Mouse (Mus musculus) adrenal gland, postnatal 10 days (tissue): ENCODE results near the gene Gdpd5. TPM values are rescaled to one million over a fixed set of nuclear protein-coding genes. Genes with fewer than 3 reads are reported as not detected.
A peak's percentile ranks its signal among the peaks of the same experiment; 100 is the strongest.

Experiments
- DNase-seq: peaks from one replicate; pipeline ENCODE4 v3.0.0; 2021; ENCODE audit warnings: mixed read lengths
- long read RNA-seq, 2 experiments: library from polyadenylated mRNA; stranded (forward); transcript quantifications; one replicate each; pipeline ENCODE4 v2.0.0; 2021
- total RNA-seq, 2 experiments: library from RNA; stranded (reverse); gene quantifications; 2 replicates each; pipeline ENCODE4 v1.2.3; 2021

Gene Gdpd5
- total RNA-seq, result 10 to 100 TPM; 11.5 to 16.6 TPM
- long read RNA-seq, experiment 1, full-length matches to known transcripts, result 7 of 26 reads
- long read RNA-seq, experiment 1, partial matches to known transcripts, result 13 of 26 reads
- long read RNA-seq, experiment 1, other reads (novel, unspliced or antisense), result 6 of 26 reads
- long read RNA-seq, experiment 2, full-length matches to known transcripts, result 13 of 26 reads
- long read RNA-seq, experiment 2, partial matches to known transcripts, result 4 of 26 reads
- long read RNA-seq, experiment 2, other reads (novel, unspliced or antisense), result 9 of 26 reads

DNA sequence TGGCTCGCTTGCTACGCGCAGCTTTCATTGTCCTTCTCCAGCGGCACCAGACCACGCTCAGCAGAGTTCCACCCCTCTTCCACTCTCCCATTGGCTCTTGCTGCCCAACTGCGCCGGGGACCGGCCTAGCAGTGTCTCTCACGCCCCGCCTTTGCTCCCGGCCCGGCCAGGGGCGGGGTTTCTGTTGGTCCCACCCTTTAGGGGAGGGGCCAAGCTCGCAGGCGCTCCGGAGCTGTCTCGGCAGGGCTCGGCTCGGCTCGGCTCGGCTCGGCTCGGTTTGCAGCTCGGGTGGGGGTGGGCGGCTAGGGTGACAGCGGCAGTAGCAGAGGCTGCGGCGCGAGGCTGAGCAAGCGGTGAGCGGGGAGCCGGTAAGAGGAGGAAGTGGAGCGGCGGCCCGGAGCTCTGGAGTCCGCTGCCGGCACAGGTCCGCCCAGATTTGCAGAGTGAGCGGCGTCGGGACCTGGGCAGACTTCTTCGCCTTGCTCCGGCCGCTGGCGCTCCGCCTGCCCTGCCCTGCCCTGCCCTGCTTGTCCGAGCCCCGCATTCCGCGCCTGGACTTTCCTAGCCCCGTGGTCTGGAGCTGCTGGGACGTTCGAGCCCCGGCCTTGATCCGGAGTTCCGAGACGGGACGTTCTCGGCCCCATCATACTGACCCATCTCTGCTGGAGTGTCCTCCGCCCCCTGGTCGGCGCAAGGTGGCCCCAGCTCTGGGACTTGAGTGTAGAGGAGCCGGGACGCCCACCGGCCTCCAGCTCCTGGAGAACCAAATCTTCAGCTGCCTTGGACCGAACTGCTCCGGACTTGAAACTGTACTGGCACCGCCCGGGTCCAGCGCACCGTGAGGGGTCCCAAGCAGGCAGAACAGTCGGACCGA lies at the start of gene Gdpd5:
TSS of gene Gdpd5 (plus strand) at position 201 of the 874 bp plus-strand sequence.
- DNase-seq, result peak; percentile 100

DNA sequence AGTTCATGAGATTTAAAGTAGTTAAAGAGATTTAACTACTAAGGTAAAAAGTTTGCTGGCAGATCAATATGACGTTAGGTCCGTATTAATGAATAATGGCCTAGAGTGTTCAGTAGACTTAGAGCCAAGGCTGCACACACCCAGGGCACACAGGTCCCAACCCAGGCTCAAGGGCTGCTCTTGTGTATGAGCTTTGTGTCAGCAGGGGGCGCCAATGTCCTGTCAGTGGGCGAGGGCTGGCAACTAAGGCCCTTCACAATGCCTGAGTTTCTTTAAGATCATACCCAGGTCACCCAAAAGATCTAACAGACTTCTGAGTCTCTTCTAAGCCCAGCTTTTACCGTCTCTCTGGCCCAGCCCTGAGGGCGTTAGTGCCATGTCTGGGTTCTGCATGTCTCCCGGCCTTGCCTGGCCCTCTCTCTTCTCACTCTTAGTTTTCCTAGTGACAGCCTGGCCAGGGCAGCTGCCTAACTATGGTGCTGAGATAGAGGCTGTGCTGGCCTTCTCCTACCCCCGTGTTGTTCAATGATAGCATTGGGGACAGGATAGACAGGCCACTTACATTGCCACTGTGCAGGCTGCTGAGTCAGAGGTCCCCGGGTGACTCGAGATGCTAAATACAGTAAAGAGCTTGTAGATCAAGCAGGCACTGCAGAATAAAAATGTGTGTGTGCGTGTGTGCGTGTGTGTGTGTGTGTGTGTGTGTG lies 48.3 kb upstream of the Gdpd5 start:
- DNase-seq, result peak; percentile 94

DNA sequence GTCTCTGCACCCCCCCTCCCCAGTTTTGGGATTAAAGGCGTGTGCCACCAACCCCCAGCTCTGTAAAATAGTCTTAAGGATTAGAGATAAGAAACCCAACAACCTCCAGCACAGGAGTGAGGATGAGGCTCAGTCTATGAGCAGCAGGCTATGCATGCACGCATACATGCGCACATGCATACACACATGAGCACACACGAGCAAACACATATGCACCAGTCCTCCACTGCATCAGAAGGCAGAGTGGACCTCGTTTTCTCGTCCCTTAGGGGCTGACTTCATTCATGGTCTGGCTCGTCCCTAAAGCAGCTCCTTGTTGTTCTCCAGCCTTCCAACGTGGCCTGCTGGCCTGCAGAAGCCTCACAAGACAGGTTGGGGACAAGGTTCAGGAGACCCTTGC lies 40.5 kb upstream of the Gdpd5 start:
- no peak for DNase-seq

DNA sequence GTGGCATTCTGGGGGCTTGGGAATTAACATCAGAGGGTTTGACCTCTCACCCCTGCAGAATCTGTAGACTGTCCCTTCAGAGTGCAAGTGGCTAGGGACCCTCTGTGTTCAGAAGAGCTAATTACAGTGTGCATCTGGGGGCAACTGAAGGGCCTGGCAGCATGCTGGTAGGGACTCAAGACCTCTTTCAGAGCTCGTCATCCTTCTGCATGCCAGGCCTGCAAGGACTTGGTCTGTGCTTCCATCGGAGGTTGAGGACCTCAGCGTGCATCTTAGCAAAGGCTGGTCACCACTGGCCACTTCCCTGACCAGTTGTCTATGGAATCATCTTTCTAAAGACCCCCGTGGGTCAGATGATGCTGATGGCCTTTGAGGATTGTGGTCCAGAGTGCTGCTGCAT lies 37.6 kb upstream of the Gdpd5 start:
- DNase-seq, result no peak

DNA sequence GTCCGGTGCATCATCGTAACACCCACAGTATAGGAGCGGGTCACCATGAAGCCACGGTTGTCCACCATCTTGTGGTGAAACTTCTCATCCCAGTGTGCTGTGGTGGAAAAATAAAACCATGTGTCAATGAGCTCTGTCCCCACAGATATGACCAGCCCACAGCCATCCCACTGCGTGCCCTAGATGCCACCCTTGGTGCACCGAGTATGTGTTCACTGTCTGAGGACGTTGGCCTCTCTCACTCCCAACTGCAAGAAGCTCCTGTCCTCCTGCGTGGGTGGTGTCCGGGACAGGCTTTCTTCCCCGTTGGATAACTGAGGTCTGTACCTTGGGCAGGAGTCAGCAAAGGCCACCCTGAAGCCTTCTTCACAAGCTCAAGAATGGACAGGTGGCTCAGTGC lies 33.9 kb upstream of the Gdpd5 start:
- DNase-seq, result no peak

DNA sequence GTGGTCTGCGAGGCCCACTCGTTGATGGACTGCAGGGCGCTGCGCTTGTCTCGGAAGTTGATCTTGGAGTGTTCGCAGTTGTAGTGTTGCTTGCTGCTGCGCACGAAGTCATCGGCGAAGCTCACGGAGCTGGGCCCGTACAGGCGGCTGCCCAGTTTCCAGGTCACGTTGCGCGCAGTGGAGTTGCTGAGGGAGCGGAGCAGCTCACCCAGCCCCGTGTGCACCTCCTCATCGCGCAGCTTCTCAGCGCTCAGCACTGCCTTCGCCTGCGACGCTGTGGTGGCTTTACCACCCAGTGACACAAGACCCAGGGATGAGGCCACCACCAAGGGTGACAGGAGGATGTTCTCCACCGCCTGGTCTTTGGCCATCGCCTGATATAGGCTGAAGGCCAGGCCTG lies 32.3 kb upstream of the Gdpd5 start:
- no peak for DNase-seq

DNA sequence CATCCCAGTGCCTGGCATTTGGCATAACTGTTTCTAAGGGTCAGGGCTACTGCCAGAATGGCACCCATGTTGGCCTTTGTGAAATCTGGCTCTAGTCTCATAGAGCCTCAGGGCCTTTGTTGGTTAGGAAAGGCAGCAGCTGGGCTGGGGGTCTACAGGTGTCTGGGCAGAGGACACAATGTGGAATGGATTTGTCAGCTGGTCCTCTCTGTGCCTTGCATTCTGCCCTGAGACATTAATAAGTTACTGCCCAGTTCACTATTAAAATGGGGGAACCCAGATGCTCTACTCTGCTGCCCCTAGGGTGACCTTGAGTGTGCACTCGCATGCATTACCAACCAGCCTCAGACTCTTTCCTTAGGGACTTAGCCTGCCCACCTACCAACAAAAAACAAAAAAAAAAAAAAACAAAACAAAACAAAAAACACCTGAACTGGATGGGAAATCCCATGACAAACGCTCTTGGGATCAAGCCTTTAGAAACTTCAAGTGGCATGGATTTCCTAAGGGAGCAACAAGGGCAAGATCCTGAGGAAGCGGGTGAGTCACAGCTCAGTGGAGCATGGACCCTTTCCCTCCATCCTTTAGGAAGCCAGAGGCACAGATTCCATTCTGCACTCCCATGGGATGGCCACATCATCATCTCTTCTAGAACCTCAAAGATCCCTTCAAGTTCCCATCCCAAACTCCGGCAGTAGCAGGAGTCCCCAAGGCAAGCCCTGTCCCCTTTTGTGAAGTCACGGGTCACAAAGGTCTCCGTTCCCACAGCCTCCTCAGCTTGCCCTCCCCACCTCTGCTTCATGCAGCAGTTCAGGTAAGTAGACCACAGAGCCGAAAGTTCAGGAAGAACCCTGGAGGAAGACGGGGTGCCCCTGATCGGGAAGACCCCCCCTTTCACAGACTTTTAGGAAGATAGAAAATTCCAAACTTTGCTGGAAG lies 31.2 kb upstream of the Gdpd5 start:
- no peak for DNase-seq

DNA sequence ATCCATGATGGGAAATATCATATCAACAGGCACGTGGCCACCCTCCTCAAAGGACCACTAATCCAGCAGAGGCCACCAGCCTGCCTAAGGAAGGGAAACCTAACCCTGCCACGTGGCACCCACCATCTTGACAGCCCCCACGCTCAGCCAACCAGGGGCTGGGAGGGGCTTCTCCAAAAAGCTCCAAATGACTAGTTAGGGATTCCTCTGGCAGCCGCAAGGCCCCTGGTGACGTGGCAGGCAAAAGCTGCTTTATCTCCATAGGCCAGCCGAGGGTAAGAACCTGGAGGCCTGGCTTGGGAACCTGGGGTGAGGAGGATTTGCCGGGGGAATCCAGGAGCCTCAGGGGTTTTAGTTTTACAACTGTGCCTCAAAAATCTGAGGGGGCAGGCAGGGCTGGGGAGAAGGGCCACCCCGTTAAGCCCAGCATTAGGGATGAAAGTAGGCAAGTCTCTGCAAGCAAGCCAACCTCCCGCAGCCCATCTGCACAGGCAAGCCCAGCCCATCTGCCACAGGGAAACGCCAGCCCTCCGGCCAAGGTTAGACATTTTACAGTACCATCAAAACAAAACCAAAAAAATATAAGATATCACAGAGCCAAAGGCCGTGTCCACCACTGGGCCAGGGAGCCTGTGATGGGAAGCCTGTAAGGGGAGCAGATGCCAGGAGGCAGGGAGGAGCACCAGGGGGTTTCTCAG lies 30.0 kb upstream of the Gdpd5 start:
- DNase-seq, result peak; percentile 51

DNA sequence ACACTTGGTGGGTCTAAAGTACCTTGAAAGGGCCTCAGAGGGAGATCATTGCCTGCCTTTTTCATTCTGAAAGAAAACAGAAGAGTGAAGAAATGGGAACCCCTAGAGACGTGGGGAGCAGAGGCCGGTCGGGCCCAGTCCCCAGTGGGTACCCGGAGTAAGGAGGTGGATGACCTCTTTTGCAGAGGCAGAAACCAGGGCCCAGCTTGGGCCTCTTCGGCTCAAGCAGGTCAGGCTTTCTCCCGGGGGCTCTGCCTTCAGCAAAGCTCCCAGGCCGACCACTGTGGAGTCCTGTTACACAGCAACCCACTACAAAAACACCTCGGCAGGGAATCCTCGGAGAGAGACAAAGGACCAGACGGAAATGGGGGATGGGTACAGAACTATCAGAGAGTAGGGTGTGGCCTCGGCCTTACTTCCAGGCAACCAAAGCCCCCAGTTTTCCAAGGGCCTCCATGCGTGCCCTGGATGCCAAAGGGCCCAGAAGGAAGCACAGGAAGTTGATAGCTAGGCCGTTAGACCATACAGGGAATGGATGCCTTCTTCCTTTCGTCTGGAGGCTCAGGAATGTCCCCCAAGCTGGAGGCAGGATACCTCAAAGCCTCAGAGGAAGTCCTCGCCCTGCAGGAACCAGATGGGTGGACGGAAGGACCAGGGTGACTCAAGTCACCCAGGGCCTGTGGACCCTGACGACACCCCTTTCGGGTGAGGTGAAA lies 29.3 kb upstream of the Gdpd5 start:
- peak; percentile 47 for DNase-seq

DNA sequence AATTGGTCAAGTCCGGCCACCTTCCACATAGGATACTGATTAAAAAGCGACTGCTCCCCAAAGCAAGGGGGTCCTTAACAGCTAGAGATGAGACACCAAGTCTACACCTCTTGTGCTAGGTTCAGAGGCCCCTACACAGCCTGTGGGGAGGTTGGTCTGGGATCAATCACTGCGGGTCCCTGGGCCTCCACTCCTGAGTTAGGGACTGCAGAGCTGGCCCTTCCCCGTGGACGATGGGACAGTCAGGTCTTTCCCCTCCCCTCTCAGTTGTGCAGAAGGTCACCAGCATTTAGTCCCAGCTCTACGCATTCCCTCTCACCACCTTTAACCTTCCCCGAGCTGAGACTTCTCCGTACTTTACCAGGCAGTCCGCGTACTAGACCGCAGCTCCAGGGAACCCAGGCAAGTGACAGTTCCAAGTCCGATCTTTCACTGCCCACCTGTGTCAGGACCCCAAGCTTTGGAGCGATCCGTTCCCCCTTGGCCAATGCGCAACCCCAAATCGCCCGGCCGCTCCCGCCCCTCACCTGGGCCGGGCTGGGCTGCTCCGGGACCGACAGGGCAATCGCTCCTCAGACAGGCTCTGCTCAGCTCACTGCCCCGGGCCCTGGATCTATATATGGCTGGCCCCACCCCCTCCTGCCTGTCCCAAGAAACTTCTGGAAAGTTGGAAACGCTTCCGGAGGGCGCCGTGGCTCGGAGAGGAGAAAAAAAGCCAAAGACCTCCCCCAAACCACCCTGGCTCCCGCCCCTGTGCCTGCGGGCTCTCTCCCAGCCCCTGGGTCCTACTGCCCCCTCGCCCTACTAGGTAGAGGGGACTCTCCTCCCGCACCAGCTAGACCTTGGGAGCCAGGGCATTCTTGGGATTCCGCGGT lies 28.5 kb upstream of the Gdpd5 start, which contains the start of gene Serpinh1:
TSS of gene Serpinh1 (minus strand) at position 714 of the 875 bp plus-strand sequence.
- peak; percentile 92 for DNase-seq

DNA sequence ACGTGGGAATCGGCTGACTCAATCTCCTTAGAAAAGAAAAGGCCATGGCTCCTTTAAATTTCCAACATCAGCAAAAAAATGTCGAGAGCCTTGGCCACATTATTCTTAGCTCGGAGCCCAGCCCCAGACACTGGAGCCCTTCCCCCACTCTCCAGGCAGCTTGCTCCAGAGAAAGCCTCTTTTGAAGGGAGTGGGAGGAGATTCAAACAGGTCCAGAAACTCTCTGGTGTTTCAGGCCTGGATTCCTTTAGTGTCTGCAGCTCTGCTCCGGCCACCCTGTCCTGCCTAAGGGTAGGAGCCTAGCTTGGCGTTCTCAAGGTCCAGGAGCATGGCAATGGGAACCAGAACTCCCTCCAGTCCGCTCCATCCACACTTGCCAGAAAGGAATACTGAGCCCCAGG lies 25.5 kb upstream of the Gdpd5 start:
- DNase-seq, result peak; percentile 87

DNA sequence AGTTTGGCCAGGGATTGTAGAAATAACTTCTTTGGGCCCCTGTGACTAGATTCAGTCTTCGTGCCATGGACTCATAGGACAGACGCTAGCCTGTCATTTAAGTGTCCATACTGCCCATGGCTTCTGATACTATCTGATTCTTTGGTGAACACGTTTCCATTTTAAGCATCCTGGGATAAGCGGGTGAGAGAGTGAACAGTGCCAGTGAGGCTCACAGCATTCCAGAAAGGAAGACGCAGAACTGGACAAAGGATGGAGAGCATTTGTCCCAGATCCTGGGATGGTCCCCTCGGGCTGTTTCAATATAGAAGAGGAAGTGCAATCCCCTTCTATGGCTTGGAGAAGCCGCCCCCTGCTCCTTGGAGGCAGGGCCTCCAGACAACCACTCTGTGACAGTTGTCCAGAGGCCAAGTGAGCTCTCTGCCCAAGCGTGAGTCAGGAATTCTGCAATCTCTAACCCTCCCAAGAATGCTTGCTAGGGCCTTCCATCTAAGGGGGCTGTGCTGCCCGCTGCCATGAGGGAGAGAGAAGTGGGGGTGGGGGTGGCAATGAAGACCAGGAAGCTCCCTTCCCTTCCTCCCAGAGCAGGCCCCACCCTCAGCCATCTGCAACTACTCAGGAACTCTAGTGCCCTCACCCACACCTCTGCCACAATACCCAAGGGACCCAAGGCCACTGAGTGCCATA lies 24.8 kb upstream of the Gdpd5 start:
- peak; percentile 70 for DNase-seq

DNA sequence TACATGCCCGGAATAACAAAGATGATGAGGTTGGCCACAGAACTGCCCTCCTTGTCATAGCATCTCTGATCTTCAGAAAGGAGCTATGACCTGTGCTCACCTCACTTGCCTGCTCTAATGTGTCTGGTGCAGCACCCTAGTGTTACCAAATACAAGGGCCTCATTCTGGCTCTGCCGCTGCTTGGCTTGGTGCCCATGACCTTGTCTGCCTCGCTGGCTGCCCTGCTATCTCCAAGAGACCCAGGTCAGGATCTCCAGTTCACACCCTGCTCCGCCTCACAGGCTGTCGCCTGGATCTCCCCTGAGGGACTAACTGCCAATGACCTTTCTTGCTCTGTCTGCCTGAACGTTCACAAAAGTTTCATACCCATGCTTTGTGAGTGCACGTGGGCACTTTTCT lies 24.0 kb upstream of the Gdpd5 start:
- DNase-seq, result peak; percentile 91

DNA sequence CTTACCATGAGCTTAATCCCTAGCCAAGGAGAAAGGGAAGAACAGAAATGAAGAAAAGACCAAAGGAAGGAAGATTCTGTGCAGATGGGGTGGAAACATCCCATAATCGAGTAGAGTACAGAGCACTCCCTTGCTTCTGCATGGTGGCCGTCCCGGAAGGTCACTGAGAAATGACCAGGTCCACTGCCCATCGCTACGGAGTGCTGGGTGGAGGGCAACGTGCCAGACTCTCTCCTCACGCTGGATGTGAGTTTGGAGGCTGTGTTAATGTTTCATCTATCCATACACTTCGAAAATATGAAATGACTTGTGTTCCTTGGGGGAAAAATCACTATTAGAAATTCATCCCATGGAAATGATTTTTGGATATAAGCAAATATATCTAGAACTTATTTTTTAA lies 22.8 kb upstream of the Gdpd5 start:
- DNase-seq, result no peak

DNA sequence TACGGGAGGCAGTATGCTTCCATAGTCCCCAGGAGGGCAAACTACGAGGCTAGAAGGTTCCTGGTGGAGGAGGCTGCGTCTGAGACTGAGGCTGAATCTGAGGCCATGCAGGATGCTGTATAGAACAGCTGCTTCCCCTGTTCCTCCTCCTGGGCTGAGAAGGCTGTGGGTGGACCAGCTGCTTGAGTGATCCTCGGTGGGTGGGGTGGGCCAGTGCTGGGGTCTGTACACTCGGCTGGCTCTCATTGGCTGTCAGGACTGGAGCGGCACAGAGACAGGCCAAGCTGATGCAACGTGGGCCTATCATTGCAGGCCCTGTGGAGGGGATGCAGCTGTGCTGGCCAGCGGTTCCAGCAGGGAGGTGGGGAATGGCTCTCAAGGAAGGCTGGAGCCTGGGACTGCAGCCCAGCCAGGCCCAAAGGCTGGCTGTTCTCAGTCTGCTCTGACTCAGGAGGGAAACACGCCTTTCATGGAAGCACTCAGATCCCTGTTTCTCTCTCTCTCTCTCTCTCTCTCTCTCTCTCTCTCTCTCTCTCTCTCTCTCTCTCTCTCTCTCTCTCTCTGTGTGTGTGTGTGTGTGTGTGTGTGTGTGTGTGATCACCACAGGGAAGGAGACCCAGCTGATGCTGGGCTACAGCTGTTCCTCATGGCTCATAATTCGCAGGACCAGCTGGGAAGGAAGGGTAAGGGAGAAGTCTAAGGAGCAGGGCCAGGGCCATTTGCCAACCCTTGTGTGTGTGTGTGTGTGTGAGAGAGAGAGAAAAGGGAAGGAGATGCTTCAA lies 21.0 kb upstream of the Gdpd5 start:
- DNase-seq, result peak; percentile 75

DNA sequence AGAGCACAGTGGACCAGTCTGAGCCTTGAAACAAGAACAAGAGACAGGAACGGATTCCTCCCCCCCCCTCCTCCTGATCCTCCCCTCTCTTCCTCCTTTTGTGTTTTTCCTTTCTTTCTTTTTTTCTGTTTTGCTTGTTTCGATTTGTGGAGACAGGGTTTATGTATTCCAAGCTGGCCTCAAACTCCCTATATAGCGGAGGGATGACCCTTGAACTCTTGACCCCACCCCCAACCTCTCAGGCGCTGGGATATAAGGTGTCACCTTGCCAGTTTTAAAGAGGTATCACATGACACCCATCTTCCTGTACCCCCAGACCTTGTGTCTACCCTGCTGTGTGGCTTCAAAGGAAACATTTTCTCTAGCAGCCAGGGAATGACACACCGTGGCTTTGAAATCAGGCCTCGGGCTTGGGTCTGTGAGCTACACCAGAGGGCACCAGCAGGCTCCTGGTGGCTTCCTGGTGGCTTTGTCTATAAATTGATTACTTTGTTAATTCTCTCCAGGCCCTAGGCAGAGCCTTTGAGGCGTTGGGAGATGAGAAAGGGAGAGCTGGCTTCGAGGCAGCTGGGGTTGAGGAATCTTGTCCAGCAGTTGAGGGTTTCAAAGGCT lies 20.3 kb upstream of the Gdpd5 start:
- no peak for DNase-seq

DNA sequence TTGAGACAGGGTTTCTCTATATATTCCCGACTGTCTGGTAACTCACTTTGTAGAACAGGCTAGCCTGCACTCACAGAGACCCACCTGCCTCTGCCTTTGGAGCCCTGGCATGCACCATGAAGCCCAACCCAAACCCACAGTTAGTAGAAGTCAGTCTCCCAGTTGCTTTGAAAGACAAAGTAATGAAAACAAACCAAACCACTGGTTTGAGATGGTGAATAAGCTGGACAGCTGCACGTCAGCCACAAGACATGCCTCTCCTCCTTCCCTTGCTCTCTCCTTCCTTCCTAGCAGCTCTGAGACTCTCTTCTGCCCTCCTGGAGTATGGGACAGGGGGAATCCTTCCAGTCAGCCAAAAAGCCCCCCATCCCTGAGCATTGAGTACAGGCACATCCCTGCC lies 19.1 kb upstream of the Gdpd5 start:
- no peak for DNase-seq
